Mouse (Mus musculus) left cerebral cortex, postnatal 4 days (tissue): ENCODE measurements around the gene Snapin. TPM values are rescaled to one million over a fixed set of nuclear protein-coding genes. Genes with fewer than 3 reads are reported as not detected.

Experiments
- DNase-seq: peaks from one replicate; pipeline ENCODE4 v3.0.0-alpha.2; 2022
- intact Hi-C: fragments of 180-260 bp; cut with DNase I; formaldehyde crosslinking; loops from one replicate; pipeline ENCODE4 v1.15.1; 2025
- total RNA-seq, 2 experiments: library from RNA; stranded (reverse); gene quantifications; 2 replicates each; pipeline ENCODE4 v1.2.3; 2021

Gene Snapin
- total RNA-seq, 2 experiments from 2014 or later, result 35.4 to 37.2 TPM

- intact Hi-C loops, result loop anchor here (10.0 kb wide), 1 partner anchor 116 kb away; no protein-coding TSS in a partner anchor
- no peak for DNase-seq
These were observed 17.6 kb upstream of the Snapin start for GRCm38 (mm10) chr3:90508287-90508949.

- intact Hi-C loops, result loop anchor here (10.0 kb wide), 1 partner anchor 118 kb away; no protein-coding TSS in a partner anchor
- no peak for DNase-seq
These were observed 15.5 kb upstream of the Snapin start for GRCm38 (mm10) chr3:90506362-90506761.

- DNase-seq, result no peak
- intact Hi-C loops, result loop anchor here (10.0 kb wide), 1 partner anchor 120 kb away; no protein-coding TSS in a partner anchor
These were observed 14.4 kb upstream of the Snapin start for GRCm38 (mm10) chr3:90505216-90505615.

GRCm38 (mm10) chr3:90503444-90503843, 12.6 kb upstream of the Snapin start:
- intact Hi-C loops, result loop anchor here (10.0 kb wide), 1 partner anchor 121 kb away; no protein-coding TSS in a partner anchor
- DNase-seq, result no peak

- no peak for DNase-seq
- intact Hi-C loops, result no loop called here
These were observed 6.8 kb upstream of the Snapin start for GRCm38 (mm10) chr3:90497597-90497996.

GRCm38 (mm10) chr3:90495850-90496525, 5.2 kb upstream of the Snapin start:
- no peak for DNase-seq
- intact Hi-C loops, result no loop called here

- no peak for DNase-seq
- intact Hi-C loops, result loop anchor here (5.0 kb wide), 2 partner anchors 158 to 213 kb away; partner anchors contain the start of gene S100a7a
These were observed 3.2 kb upstream of the Snapin start for GRCm38 (mm10) chr3:90493831-90494540.

GRCm38 (mm10) chr3:90491350-90491749, 517 bp upstream of the Snapin start:
- DNase-seq, result no peak
- intact Hi-C loops, result loop anchor here (5.0 kb wide), 2 partner anchors 161 to 216 kb away; partner anchors contain the start of gene S100a7a

GRCm38 (mm10) chr3:90488576-90488975, 2.3 kb downstream of the Snapin start:
- no peak for DNase-seq
- intact Hi-C loops, result no loop called here

- intact Hi-C loops, result no loop called here
- DNase-seq, result no peak
These were observed 3.8 kb downstream of the Snapin start for GRCm38 (mm10) chr3:90486998-90487397.

GRCm38 (mm10) chr3:90475831-90476611, 14.8 kb downstream of the Snapin start, which contains the start of gene Ilf2:
Gene Ilf2, plus strand, starts transcription at chr3:90476126.
- peak; percentile 97 for DNase-seq
- intact Hi-C loops, result loop anchor here (5.0 kb wide), 1 partner anchor 44 kb away; the partner anchor contains the start of gene Ints3

GRCm38 (mm10) chr3:90475151-90475830, 15.5 kb downstream of the Snapin start:
- intact Hi-C loops, result loop anchor here (5.0 kb wide), 1 partner anchor 43 kb away; the partner anchor contains the start of gene Ints3
- DNase-seq, result no peak

- DNase-seq, result peak; percentile 28
- intact Hi-C loops, result no loop called here
These were observed 18.6 kb downstream of the Snapin start for GRCm38 (mm10) chr3:90472213-90472612.

- DNase-seq, result no peak
- intact Hi-C loops, result loop anchor here (5.0 kb wide), 2 partner anchors 40 to 55 kb away; no protein-coding TSS in a partner anchor
These were observed 23.1 kb downstream of the Snapin start for GRCm38 (mm10) chr3:90467618-90468300.

GRCm38 (mm10) chr3:90466311-90466766, 24.5 kb downstream of the Snapin start:
- DNase-seq, result peak; percentile 39
- intact Hi-C loops, result loop anchor here (5.0 kb wide), 2 partner anchors 39 to 54 kb away; no protein-coding TSS in a partner anchor

GRCm38 (mm10) chr3:90465686-90466310, 25.0 kb downstream of the Snapin start, which contains the start of gene Npr1:
Gene Npr1, minus strand, starts transcription at chr3:90465866.
- intact Hi-C loops, result loop anchor here (5.0 kb wide), 2 partner anchors 38 to 53 kb away; no protein-coding TSS in a partner anchor
- DNase-seq, result peak; percentile 38

GRCm38 (mm10) chr3:90465081-90465685, 25.6 kb downstream of the Snapin start:
- peak; percentile 23 for DNase-seq
- intact Hi-C loops, result loop anchor here (5.0 kb wide), 2 partner anchors 38 to 53 kb away; no protein-coding TSS in a partner anchor
